Mouse (Mus musculus): Measurements from ENCODE around the gene Kcnk2.

DNA sequence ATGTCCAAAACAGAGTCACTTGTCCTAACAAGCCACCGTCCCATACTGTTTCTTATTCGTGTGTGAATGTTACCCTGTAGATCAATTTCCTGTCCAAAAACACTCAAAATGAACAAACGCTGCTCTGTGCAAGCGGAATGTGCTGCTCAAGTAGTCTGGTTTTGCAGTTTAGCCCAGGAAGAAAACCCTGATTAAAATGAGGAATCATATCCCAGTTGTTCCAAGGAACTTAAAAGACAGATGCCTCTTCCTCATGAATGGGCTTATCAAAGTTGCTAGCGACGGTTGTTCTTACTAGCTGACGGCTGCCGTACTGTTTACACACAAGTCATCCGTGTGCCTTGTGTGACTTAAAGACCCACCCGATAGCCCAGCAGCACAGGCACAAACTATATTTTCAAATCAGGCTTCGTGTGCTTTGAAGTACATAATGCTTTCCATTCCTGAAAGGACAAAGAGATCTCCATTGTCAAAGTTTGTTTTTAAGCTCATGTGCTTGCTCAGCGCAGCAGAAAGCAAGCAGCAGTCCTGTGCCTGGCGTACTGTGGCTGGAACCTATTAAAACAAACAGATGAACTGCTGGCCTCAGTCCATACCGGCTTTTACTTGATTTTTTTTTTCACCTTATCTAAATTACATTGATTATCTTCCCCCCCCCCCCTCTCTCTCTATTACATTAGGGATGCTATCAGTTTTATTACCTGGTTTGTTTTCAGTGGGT lies at the start of gene Kcnk2:
- TF ChIP-seq CTCF (IDR thresholded peaks at IDR 0.05; ENCODE audit: low read depth) = no peak
- TF ChIP-seq EP300 (optimal IDR thresholded peaks at IDR 0.05) = no peak

All from stomach, postnatal 0 days (tissue).